Mouse (Mus musculus) CH12.LX (cell line): ENCODE measurements around the gene Chchd6. TPM values are rescaled to one million over a fixed set of nuclear protein-coding genes. Genes with fewer than 3 reads are reported as not detected.

Experiments
- DNase-seq: peaks from one replicate; pipeline ENCODE4 v3.0.0-alpha.2; 2013; ENCODE audit errors: extremely low read depth
- H3K27ac ChIP-seq: 2 replicates; pipeline ENCODE4 v1.5.1; 2012; ENCODE audit warnings: low read depth, mild to moderate bottlenecking, control low read depth, moderate library complexity; ENCODE audit not compliant: insufficient read depth
- H3K27me3 ChIP-seq: replicated peaks from 2 replicates; pipeline ENCODE3; 2012; ENCODE audit warnings: inconsistent platforms
- H3K36me3 ChIP-seq, 2 experiments: replicated peaks in 1 of 2; 2 replicates each; pipeline versions ENCODE3 to v1.6.1; 2012; ENCODE audit warnings: inconsistent platforms in 1 of 2, low read length in 1 of 2, mild to moderate bottlenecking in 1 of 2, mixed read lengths in 1 of 2, moderate library complexity in 1 of 2; ENCODE audit not compliant: control insufficient read depth in 1 of 2, insufficient read depth in 1 of 2
- H3K4me1 ChIP-seq, 2 experiments: 2 replicates each; pipeline ENCODE4 v1.6.1; 2012; ENCODE audit warnings: inconsistent platforms in 1 of 2, moderate library complexity in 1 of 2; ENCODE audit not compliant: insufficient read depth in 2 of 2, control insufficient read depth in 1 of 2
- H3K4me2 ChIP-seq: 2 replicates; pipeline ENCODE4 v1.6.1; 2012; ENCODE audit warnings: low read depth, mild to moderate bottlenecking, control low read depth; ENCODE audit not compliant: poor library complexity, insufficient read depth, severe bottlenecking
- H3K4me3 ChIP-seq, 3 experiments: fragments of 150-350 bp in 1 of 3; sonication (generic) in 1 of 3; replicated peaks in 1 of 3; 2 replicates each; pipeline versions ENCODE3 to v1.5.1; 2011 to 2012; ENCODE audit warnings: low read depth in 2 of 3, low read length in 2 of 3, mild to moderate bottlenecking in 2 of 3, moderate library complexity in 2 of 3, control low read depth in 1 of 3, improper control_type of control experiment in 1 of 3, inconsistent platforms in 1 of 3, mixed read lengths in 1 of 3; ENCODE audit not compliant: poor library complexity in 1 of 3
- H3K79me2 ChIP-seq: replicated peaks from 2 replicates; pipeline ENCODE4 v1.6.1; 2012; ENCODE audit warnings: mild to moderate bottlenecking, moderate library complexity; ENCODE audit not compliant: control insufficient read depth, poor library complexity, insufficient read depth, severe bottlenecking; ENCODE audit errors: extremely low read depth
- H3K9ac ChIP-seq: 2 replicates; pipeline ENCODE4 v1.6.1; 2012; ENCODE audit warnings: low read depth, mild to moderate bottlenecking, control low read depth, moderate library complexity; ENCODE audit not compliant: insufficient read depth
- H3K9me3 ChIP-seq: replicated peaks from 2 replicates; pipeline ENCODE3; 2012; ENCODE audit warnings: low read length, inconsistent platforms, mixed read lengths
- CHD1 ChIP-seq: IDR thresholded peaks from 2 replicates; pipeline ENCODE4 v1.6.1; 2012; ENCODE audit warnings: low read depth, low read length, improper control_type of control experiment, inconsistent platforms
- CTCF ChIP-seq, 2 experiments: IDR thresholded peaks in 1 of 2; conservative IDR thresholded peaks in 1 of 2; 2 replicates each; pipeline ENCODE4 v1.5.1; 2011 to 2012; ENCODE audit warnings: low read depth in 2 of 2, low read length in 2 of 2, improper control_type of control experiment in 1 of 2, inconsistent platforms in 1 of 2, mild to moderate bottlenecking in 1 of 2, moderate library complexity in 1 of 2
- E2F4 ChIP-seq: IDR thresholded peaks from 2 replicates; pipeline ENCODE4 v1.6.1; 2011; ENCODE audit warnings: low read depth, low read length, improper control_type of control experiment; ENCODE audit not compliant: insufficient replicate concordance
- EP300 ChIP-seq: IDR thresholded peaks from 2 replicates; pipeline ENCODE4 v1.6.1; 2011; ENCODE audit warnings: low read length, improper control_type of control experiment
- ETS1 ChIP-seq: conservative IDR thresholded peaks from 2 replicates; pipeline ENCODE4 v1.6.1; 2012; ENCODE audit warnings: low read depth, mild to moderate bottlenecking, inconsistent platforms, low read length, improper control_type of control experiment, moderate library complexity
- JUN ChIP-seq: IDR thresholded peaks from 2 replicates; pipeline ENCODE4 v1.6.1; 2011; ENCODE audit warnings: low read depth, mild to moderate bottlenecking, low read length, improper control_type of control experiment, moderate library complexity; ENCODE audit not compliant: insufficient read depth
- JUND ChIP-seq: conservative IDR thresholded peaks from 2 replicates; pipeline ENCODE4 v1.6.1; 2011; ENCODE audit warnings: low read depth, low read length, improper control_type of control experiment
- KAT2A ChIP-seq: IDR thresholded peaks from 2 replicates; pipeline ENCODE4 v1.6.1; 2012; ENCODE audit warnings: low read length, improper control_type of control experiment, inconsistent platforms; ENCODE audit not compliant: insufficient replicate concordance
- MAFK ChIP-seq: IDR thresholded peaks from 2 replicates; pipeline ENCODE4 v1.6.1; 2011; ENCODE audit warnings: low read length, improper control_type of control experiment; ENCODE audit not compliant: insufficient replicate concordance
- MAX ChIP-seq: IDR thresholded peaks from 2 replicates; pipeline ENCODE4 v1.6.1; 2011; ENCODE audit warnings: low read length, improper control_type of control experiment
- MAZ ChIP-seq: IDR thresholded peaks from 2 replicates; pipeline ENCODE4 v1.6.1; 2012; ENCODE audit warnings: low read depth, mild to moderate bottlenecking, inconsistent platforms, low read length, improper control_type of control experiment, moderate library complexity
- MEF2A ChIP-seq: IDR thresholded peaks from 2 replicates; pipeline ENCODE4 v1.6.1; 2014; ENCODE audit warnings: low read depth, mild to moderate bottlenecking, inconsistent platforms, low read length, improper control_type of control experiment, borderline replicate concordance
- MXI1 ChIP-seq: IDR thresholded peaks from 2 replicates; pipeline ENCODE4 v1.6.1; 2011; ENCODE audit warnings: mild to moderate bottlenecking, low read depth, low read length, improper control_type of control experiment
- NELFE ChIP-seq: IDR thresholded peaks from 2 replicates; pipeline ENCODE4 v1.6.1; 2011; ENCODE audit warnings: low read depth, low read length, improper control_type of control experiment
- PAX5 ChIP-seq: IDR thresholded peaks from 2 replicates; pipeline ENCODE4 v1.6.1; 2012; ENCODE audit warnings: low read length, inconsistent platforms, mixed read lengths
- POLR2A ChIP-seq: IDR thresholded peaks from 2 replicates; pipeline ENCODE4 v1.6.1; 2011; ENCODE audit warnings: low read depth, mild to moderate bottlenecking, improper control_type of control experiment, low read length
- POLR2AphosphoS2 ChIP-seq: IDR thresholded peaks from 2 replicates; pipeline ENCODE4 v1.6.1; 2011; ENCODE audit warnings: low read depth, low read length, improper control_type of control experiment
- RAD21 ChIP-seq: IDR thresholded peaks from 2 replicates; pipeline ENCODE4 v1.6.1; 2011; ENCODE audit warnings: low read depth, mild to moderate bottlenecking, low read length, improper control_type of control experiment, moderate library complexity
- RCOR1 ChIP-seq: conservative IDR thresholded peaks from 2 replicates; pipeline ENCODE4 v1.6.1; 2012; ENCODE audit warnings: low read depth, mild to moderate bottlenecking, inconsistent platforms, low read length, improper control_type of control experiment
- TBP ChIP-seq: conservative IDR thresholded peaks from 2 replicates; pipeline ENCODE4 v1.6.1; 2011; ENCODE audit warnings: low read depth, low read length, improper control_type of control experiment
- TCF12 ChIP-seq: IDR thresholded peaks from 2 replicates; pipeline ENCODE4 v1.6.1; 2014; ENCODE audit warnings: low read depth, mild to moderate bottlenecking, inconsistent platforms, low read length, improper control_type of control experiment
- UBTF ChIP-seq: IDR thresholded peaks from 2 replicates; pipeline ENCODE4 v1.6.1; 2012; ENCODE audit warnings: low read depth, mild to moderate bottlenecking, inconsistent platforms, low read length, improper control_type of control experiment, moderate library complexity
- USF2 ChIP-seq: conservative IDR thresholded peaks from 2 replicates; pipeline ENCODE4 v1.6.1; 2011; ENCODE audit warnings: low read depth, low read length, improper control_type of control experiment
- ZKSCAN1 ChIP-seq: IDR thresholded peaks from 2 replicates; pipeline ENCODE4 v1.6.1; 2012; ENCODE audit warnings: low read depth, inconsistent platforms, low read length, improper control_type of control experiment, borderline replicate concordance
- ZNF384 ChIP-seq: IDR thresholded peaks from 2 replicates; pipeline ENCODE4 v1.6.1; 2012; ENCODE audit warnings: low read depth, low read length, improper control_type of control experiment, inconsistent platforms
- dilution Hi-C: fragments of 300-500 bp; cut with MboI; formaldehyde crosslinking; loops from 2 replicates; pipeline ENCODE4 v1.14.3; 2020; ENCODE audit warnings: low sequenced_read_pairs; ENCODE audit not compliant: extremely low pct_unique_long_range_greater_than_20kb, extremely low pct_ligation_motif_present
- in situ Hi-C: fragments of 300-500 bp; cut with MboI; formaldehyde crosslinking; loops from 3 replicates; pipeline ENCODE4 v1.14.3; 2019; ENCODE audit warnings: low sequenced_read_pairs, low pct_ligation_motif_present, low pct_unique_long_range_greater_than_20kb, mixed read lengths
- polyA plus RNA-seq: library from polyadenylated mRNA; unstranded; fragments of >175 nt; gene quantifications from 2 replicates; pipeline ENCODE4 v1.2.1, GENCODE M21; 2012; ENCODE audit warnings: low read depth; ENCODE audit not compliant: insufficient read length
- total RNA-seq, 2 experiments: library from RNA; depleted of rRNA; stranded (reverse); fragments of 300-350 nt in 1 of 2; fragments of >200 nt in 1 of 2; gene quantifications; 2 replicates each; pipeline ENCODE4 v1.2.3; 2012 to 2014

Chchd6 gene
- total and polyA plus RNA-seq, 3 experiments, result 33.3 to 41.5 (median 41.3) TPM

DNA sequence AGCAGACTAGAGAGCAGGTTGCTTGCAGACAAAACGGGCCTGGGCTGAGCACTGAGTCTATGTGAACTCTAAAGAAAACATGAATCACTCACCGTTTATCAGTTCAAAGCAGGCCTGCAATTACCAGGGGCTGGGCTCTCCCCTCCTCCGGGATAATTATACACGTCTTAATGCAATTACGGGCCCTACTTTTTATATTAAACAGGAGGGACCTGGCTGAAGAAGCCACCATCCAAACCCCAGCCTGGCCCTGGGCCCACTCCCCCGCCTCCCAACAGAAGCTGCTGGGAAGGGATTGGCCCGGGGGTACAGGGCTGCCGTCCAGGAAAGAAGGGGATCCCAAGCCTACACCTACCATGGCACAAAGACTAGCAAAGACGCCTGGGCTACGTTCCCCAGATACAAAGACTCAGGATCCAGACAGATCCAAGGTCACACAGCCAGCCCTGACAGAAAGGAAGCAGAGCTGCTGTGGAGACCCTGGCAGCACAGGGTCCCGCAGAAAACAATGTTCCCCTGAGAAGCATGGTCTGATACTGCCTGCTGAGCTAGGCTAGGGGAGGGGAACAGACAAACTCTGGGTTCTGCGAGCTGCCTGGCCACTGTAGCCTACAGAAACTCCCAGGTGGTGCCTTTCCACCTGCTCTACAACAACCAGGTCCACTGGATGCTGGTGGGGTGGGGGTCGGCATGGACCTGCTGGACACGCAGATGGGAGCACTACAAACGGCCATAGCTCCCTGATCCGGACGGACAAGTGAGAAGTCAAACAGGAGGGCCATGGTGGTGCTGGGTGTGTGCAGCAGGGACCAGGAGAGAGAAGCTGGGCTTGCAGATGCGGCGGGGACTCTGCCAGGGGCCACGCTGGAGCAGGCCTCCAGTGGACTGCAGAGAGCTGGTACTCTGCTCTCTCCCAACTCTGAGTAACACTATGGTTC lies 235.4 kb downstream of the Chchd6 start:
- in situ Hi-C loops, result loop anchor here (5.0 to 10.0 kb wide), 4 partner anchors 102 to 425 kb away; no protein-coding TSS in a partner anchor
- dilution Hi-C loops, result no loop called here
- no peak overlapping the region for H3K9ac ChIP-seq

GRCm38 (mm10) chr6:89359192-89359591 lies 236.3 kb downstream of the Chchd6 start:
- in situ Hi-C loops, result loop anchor here (5.0 to 10.0 kb wide), 3 partner anchors 193 to 424 kb away; no protein-coding TSS in a partner anchor
- dilution Hi-C loops, result no loop called here
- no peak overlapping the region for H3K4me2 ChIP-seq

More for the DNA sequence above, 235.4 kb downstream of the Chchd6 start:
- peaks cover 35 to 69% of the 10 kb centered on the region in 2 experiments for H3K4me1 ChIP-seq
- peaks cover 8% of the 10 kb centered on the region for H3K79me2 ChIP-seq
- H3K9me3 ChIP-seq, result no peaks in the 10 kb centered on the region
- H3K4me2 ChIP-seq, result no peak overlapping the region
- DNase-seq, result no peak
- TF ChIP-seq UBTF, result no peak
- TF ChIP-seq USF2, result no peak
- peaks cover 19 to 48% of the 10 kb centered on the region in 2 experiments for H3K36me3 ChIP-seq
- H3K27ac ChIP-seq, result no peak overlapping the region
- no peaks in the 10 kb centered on the region for H3K27me3 ChIP-seq
- no peak overlapping the region for H3K4me3 ChIP-seq

GRCm38 (mm10) chr6:89355661-89356060 lies 239.8 kb downstream of the Chchd6 start:
- Histone ChIP-seq H3K4me2 (no peak overlapping the region), H3K4me1 (peaks cover 52 to 84% of the 10 kb centered on the region in 2 experiments), H3K9me3 (no peaks in the 10 kb centered on the region), H3K27ac (no peak overlapping the region), H3K79me2 (peaks cover 2% of the 10 kb centered on the region), H3K27me3 (no peaks in the 10 kb centered on the region), H3K4me3 (no peak overlapping the region), H3K9ac (no peak overlapping the region), H3K36me3 (peaks cover 26 to 90% of the 10 kb centered on the region in 2 experiments)
- dilution Hi-C loops (no loop called here), in situ Hi-C loops (loop anchor here (5.0 to 10.0 kb wide), 3 partner anchors 197 to 421 kb away; no protein-coding TSS in a partner anchor)
- DNase-seq, result no peak
- TF ChIP-seq NELFE (no peak), POLR2A (no peak), PAX5 (no peak), MAZ (no peak), RCOR1 (no peak), MAX (no peak), CHD1 (no peak), EP300 (no peak), MAFK (no peak), ZKSCAN1 (no peak), TBP (no peak), MXI1 (no peak), MEF2A (no peak), JUN (no peak), KAT2A (no peak), JUND (no peak), RAD21 (no peak)

More at GRCm38 (mm10) chr6:89359192-89359591, 236.3 kb downstream of the Chchd6 start:
- Histone ChIP-seq H3K4me1 (peaks cover 41 to 73% of the 10 kb centered on the region in 2 experiments), H3K9me3 (no peaks in the 10 kb centered on the region), H3K27ac (no peak overlapping the region), H3K79me2 (peaks cover 8% of the 10 kb centered on the region), H3K36me3 (peaks cover 22 to 56% of the 10 kb centered on the region in 2 experiments), H3K4me3 (no peak overlapping the region), H3K27me3 (no peaks in the 10 kb centered on the region), H3K9ac (no peak overlapping the region)
- TF ChIP-seq JUND (no peak), TBP (no peak), E2F4 (no peak), TCF12 (no peak), MAZ (no peak), KAT2A (no peak), CTCF (conservative IDR thresholded peaks at IDR 0.05 in 1 of 2, IDR thresholded peaks at IDR 0.05 in 1 of 2; ENCODE audit: low read depth in 2 of 2, low read length in 2 of 2) (no peak), PAX5 (no peak), MEF2A (no peak), CHD1 (no peak), ETS1 (no peak), ZNF384 (no peak), POLR2AphosphoS2 (no peak)
- DNase-seq, result no peak
